Mouse (Mus musculus) liver, adult 2 months (tissue): ENCODE results near the gene Cox8a.

Source experiments
- CTCF ChIP-seq: fragments of 200-500 bp; IDR thresholded peaks from 2 replicates; pipeline ENCODE4 v1.5.1; 2011; ENCODE audit warnings: low read depth, low read length, control low read depth
- POLR2A ChIP-seq: fragments of 200-500 bp; IDR thresholded peaks from 2 replicates; pipeline ENCODE4 v1.6.1; 2011; ENCODE audit warnings: low read length, control low read depth; ENCODE audit not compliant: insufficient read depth; ENCODE audit errors: extremely low read depth

DNA sequence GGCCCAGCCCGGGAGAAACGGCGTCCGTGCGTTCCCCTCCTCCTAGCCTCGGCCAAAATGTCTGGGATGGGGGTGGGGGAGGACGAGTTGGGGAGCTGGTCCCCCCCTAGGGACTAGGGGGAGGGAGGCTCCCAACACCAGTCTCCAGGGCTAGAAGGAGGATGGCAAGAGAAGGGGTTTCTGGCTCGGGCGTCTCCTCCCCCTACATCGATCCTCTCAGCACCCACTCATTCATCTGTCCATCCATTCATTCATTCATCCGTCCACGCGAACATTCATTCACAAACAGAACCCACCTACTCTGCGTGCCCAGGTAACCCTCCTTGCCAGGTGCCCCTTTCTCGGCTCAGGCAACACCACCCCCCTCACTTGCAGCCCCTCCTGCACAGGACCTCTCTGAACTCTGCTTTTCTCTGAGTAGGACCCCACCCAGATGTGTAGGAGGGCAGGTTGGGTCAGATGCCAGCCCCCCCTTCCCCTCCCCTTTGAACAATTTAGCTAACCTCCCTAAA is 51.2 kb downstream of the Cox8a start:
- no peak for TF ChIP-seq CTCF
- TF ChIP-seq POLR2A: no peak
